Mouse (Mus musculus) inflammation-experienced regulatory T-cells, adult 6 months (primary cell): Measurements from ENCODE around the gene Cpvl. TPM values are rescaled to one million over a fixed set of nuclear protein-coding genes. Genes with fewer than 3 reads are reported as not detected.

Source experiments
- ATAC-seq: one replicate; pipeline ENCODE4 v1.8.0; 2017
- polyA plus RNA-seq, 3 experiments: library from polyadenylated mRNA; unstranded; fragments of 100-300 nt; shearing (Covaris generic); gene quantifications; one replicate each; pipeline ENCODE4 v1.2.1; 2017

Cpvl gene
- polyA plus RNA-seq, 3 experiments from 2014 or later: not detected

- ATAC-seq: no peak
These were observed 96.8 kb downstream of the Cpvl start for GRCm38 (mm10) chr6:53881623-53882022.

GRCm38 (mm10) chr6:53881235-53881606 lies 97.2 kb downstream of the Cpvl start:
- ATAC-seq: no peak

- no peak for ATAC-seq
These were observed 97.8 kb downstream of the Cpvl start for GRCm38 (mm10) chr6:53880530-53881234.

- no peak for ATAC-seq
These were observed 98.9 kb downstream of the Cpvl start for GRCm38 (mm10) chr6:53879567-53879966.

GRCm38 (mm10) chr6:53874881-53875429 lies 103.5 kb downstream of the Cpvl start:
- ATAC-seq: no peak

- no peak for ATAC-seq
These were observed 106.6 kb downstream of the Cpvl start for GRCm38 (mm10) chr6:53871903-53872302.

- no peak for ATAC-seq
These were observed 115.5 kb downstream of the Cpvl start for GRCm38 (mm10) chr6:53863011-53863410.

- ATAC-seq: no peak
These were observed 119.4 kb downstream of the Cpvl start for GRCm38 (mm10) chr6:53859106-53859505.

GRCm38 (mm10) chr6:53857822-53858221 lies 120.6 kb downstream of the Cpvl start:
- no peak for ATAC-seq

GRCm38 (mm10) chr6:53856775-53857174 lies 121.7 kb downstream of the Cpvl start:
- ATAC-seq: no peak

- no peak for ATAC-seq
These were observed 123.3 kb downstream of the Cpvl start for GRCm38 (mm10) chr6:53854971-53855856.

- no peak for ATAC-seq
These were observed 124.2 kb downstream of the Cpvl start for GRCm38 (mm10) chr6:53854226-53854625.

- no peak for ATAC-seq
These were observed 124.9 kb downstream of the Cpvl start for GRCm38 (mm10) chr6:53853546-53853945.

GRCm38 (mm10) chr6:53844626-53845025 lies 133.8 kb downstream of the Cpvl start:
- no peak for ATAC-seq

GRCm38 (mm10) chr6:53825213-53825612 lies 153.3 kb downstream of the Cpvl start:
- no peak for ATAC-seq

Other genes starting within 250 kb of the Cpvl start
- not detected for gene Tril, start 157.8 kb downstream of the Cpvl start, polyA plus RNA-seq
- 10 to 100 TPM in 1 of 3 experiments, 1 to 10 TPM in 2; 8.4 to 14.5 (median 9.5) TPM for gene Chn2, start 60.9 kb upstream of the Cpvl start, polyA plus RNA-seq